28 mouse cellular contexts compared by ENCODE assay signal in genomic region chr14:111577470-111577869, GRCm38 (mm10).
"Had no signal": no experiment of that assay in that cellular context is flagged by ENCODE, and none has a peak within 500 bp of the region (broad histone marks: within the 10 kb centered on the region; RNA-seq: fewer than 3 reads in every experiment).

No protein-coding gene starts in this region.

- H3K4me1 ChIP-seq: embryonic facial prominence, embryonic 10.5 days; embryonic facial prominence, embryonic 12.5 days; embryonic facial prominence, embryonic 13.5 days; embryonic facial prominence, embryonic 15.5 days; forebrain, embryonic 10.5 days; forebrain, embryonic 12.5 days; forebrain, embryonic 13.5 days; forebrain, embryonic 15.5 days; heart, embryonic 10.5 days had no signal

- H3K9me3 ChIP-seq: embryonic facial prominence, embryonic 10.5 days; embryonic facial prominence, embryonic 12.5 days; embryonic facial prominence, embryonic 13.5 days; embryonic facial prominence, embryonic 15.5 days; forebrain, embryonic 10.5 days; forebrain, embryonic 12.5 days; forebrain, embryonic 13.5 days; forebrain, embryonic 15.5 days; heart, embryonic 10.5 days had no signal

- H3K27ac ChIP-seq: embryonic facial prominence, embryonic 10.5 days; embryonic facial prominence, embryonic 12.5 days; embryonic facial prominence, embryonic 13.5 days; embryonic facial prominence, embryonic 15.5 days; forebrain, embryonic 10.5 days; forebrain, embryonic 12.5 days; forebrain, embryonic 13.5 days; forebrain, embryonic 15.5 days; gastrocnemius, adult 2 months; heart, adult 2 months; heart, embryonic 10.5 days had no signal

- H3K36me3 ChIP-seq: embryonic facial prominence, embryonic 10.5 days; embryonic facial prominence, embryonic 12.5 days; embryonic facial prominence, embryonic 13.5 days; embryonic facial prominence, embryonic 15.5 days; forebrain, embryonic 10.5 days; forebrain, embryonic 12.5 days; forebrain, embryonic 15.5 days; heart, embryonic 10.5 days had no signal

- ATAC-seq: forebrain, embryonic 13.5 days; forebrain, embryonic 14.5 days; forebrain, embryonic 15.5 days; forebrain, embryonic 16.5 days; forebrain, postnatal 0 days had no signal

- H3K4me3 ChIP-seq: embryonic facial prominence, embryonic 10.5 days; embryonic facial prominence, embryonic 12.5 days; embryonic facial prominence, embryonic 13.5 days; embryonic facial prominence, embryonic 15.5 days; erythroblast, embryonic 14.5 days; forebrain, embryonic 10.5 days; forebrain, embryonic 12.5 days; forebrain, embryonic 13.5 days; forebrain, embryonic 15.5 days; gastrocnemius, adult 2 months; heart, adult 2 months; heart, embryonic 10.5 days had no signal

- DNase-seq: cerebellum, adult 9-10 months; cerebellum, adult 9-11 months; cerebellum, postnatal 10 days; cerebellum, postnatal 14 days; cerebellum, postnatal 25 days; cerebellum, postnatal 36 days; embryo, embryonic 11 days; forebrain, postnatal 0 days; gastrocnemius, adult 2 months; gastrocnemius, postnatal 10 days; gastrocnemius, postnatal 14 days; gastrocnemius, postnatal 25 days; gastrocnemius, postnatal 36 days; heart, adult 11 months; heart, adult 18-20 months; heart, adult 2 months had no signal

- H3K27me3 ChIP-seq: embryonic facial prominence, embryonic 12.5 days; embryonic facial prominence, embryonic 13.5 days; embryonic facial prominence, embryonic 15.5 days; forebrain, embryonic 12.5 days; forebrain, embryonic 13.5 days; forebrain, embryonic 15.5 days had no signal

- H3K9ac ChIP-seq: embryonic facial prominence, embryonic 12.5 days; embryonic facial prominence, embryonic 13.5 days; embryonic facial prominence, embryonic 15.5 days; forebrain, embryonic 12.5 days; forebrain, embryonic 13.5 days; forebrain, embryonic 15.5 days; forebrain, postnatal 0 days had no signal
